Mouse (Mus musculus): Measurements from ENCODE around the gene Mageh1. TPM values are rescaled to one million over a fixed set of nuclear protein-coding genes. Genes with fewer than 3 reads are reported as not detected.
"Not testable (repeated sequence)": the region's sequence is repeated elsewhere in the genome, so short reads cannot be mapped to it uniquely, and the experiment has no call there.

The Mageh1 gene
- total RNA-seq, 1 experiment = 27.5 TPM

DNA sequence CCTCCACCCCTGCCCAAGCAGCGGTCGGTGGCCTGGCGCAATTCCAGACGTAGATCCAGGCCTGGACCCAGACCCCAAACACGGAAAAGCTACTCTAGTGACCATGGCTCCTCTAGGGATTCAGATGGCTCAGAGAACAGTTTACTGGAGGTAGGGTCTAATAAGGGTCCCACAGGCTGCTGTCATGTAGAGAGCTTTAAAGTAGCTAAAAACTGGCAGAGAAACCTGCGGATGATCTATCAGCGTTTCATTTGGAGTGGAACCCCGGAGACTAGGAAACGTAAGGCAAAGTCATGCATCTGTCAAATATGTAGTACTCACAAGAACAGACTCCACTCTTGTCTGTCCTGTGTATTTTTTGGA, 29.7 kb downstream of the Mageh1 start:
- peak; percentile 2 for DNase-seq (ENCODE audit: low read depth, low spot score)
- Histone ChIP-seq H3K36me3 (ENCODE audit: control insufficient read depth, insufficient read depth, low read length, poor library complexity, severe bottlenecking) (no peaks in the 10 kb centered on the region), H3K4me1 (ENCODE audit: control insufficient read depth in 2 of 2, insufficient read depth in 2 of 2, low read length in 2 of 2, poor library complexity in 1 of 2) (no peaks in the 10 kb centered on the region), H3K4me3 (ENCODE audit: insufficient read depth in 1 of 2, low read depth in 1 of 2, low read length in 2 of 2, poor library complexity in 1 of 2, severe bottlenecking in 1 of 2) (peak overlapping the region; percentile 78 to 79), H3K9me3 (ENCODE audit: control insufficient read depth, insufficient read depth, low read depth, low read length) (no peaks in the 10 kb centered on the region), H3K9ac (ENCODE audit: insufficient read depth, low read depth, low read length, poor library complexity, severe bottlenecking) (no peak overlapping the region), H3K27ac (ENCODE audit: insufficient read depth, low read depth, low read length, poor library complexity, severe bottlenecking) (no peak overlapping the region)
- TF ChIP-seq ZNF384 (IDR thresholded peaks at IDR 0.05; ENCODE audit: low read depth, low read length) (no peak), CHD2 (IDR thresholded peaks at IDR 0.05; ENCODE audit: low read depth, low read length) (no peak)
- in situ Hi-C loops (cut with MboI; ENCODE audit: low sequenced_read_pairs in 2 of 2, unreplicated experiment in 2 of 2) = no loop called here

DNA sequence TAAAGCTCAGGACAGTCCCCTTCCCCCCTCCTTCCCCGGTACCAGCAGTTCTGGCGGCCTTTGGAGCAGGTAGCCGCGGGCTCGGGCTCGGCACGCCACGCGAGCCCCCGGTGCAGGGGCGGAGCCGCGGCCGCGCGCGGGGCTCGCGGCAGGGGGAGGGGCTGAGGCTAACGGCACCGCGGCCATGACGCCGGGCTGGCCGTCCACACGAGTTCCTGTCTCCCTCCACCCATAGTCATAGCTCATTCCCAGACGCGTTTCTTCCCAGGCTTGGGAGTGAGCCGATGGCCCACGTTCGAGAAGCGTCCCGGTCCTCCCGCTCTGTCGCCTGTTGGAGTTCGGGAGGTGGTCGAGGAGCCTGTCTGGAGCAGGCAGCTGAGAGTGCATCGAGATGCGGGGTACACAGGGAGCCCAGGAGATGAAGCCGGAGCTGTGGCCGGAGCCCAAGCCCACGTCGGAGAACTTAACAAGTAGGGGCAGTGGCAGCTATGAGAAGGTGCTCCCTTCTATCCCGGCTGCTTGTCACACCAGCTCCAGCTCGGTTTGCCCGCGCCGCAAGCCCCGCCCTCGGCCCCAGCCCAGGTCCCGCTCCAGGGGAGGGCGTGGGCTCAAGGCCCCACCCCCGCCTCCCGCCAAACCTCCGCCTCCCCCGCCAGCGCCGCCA, 30.2 kb downstream of the Mageh1 start:
- H3K9me3 ChIP-seq (ENCODE audit: control insufficient read depth, insufficient read depth, low read depth, low read length) = no peaks in the 10 kb centered on the region
- in situ Hi-C loops (cut with MboI; ENCODE audit: low sequenced_read_pairs in 2 of 2, unreplicated experiment in 2 of 2) = no loop called here
- H3K27ac ChIP-seq (ENCODE audit: insufficient read depth, low read depth, low read length, poor library complexity, severe bottlenecking) = no peak overlapping the region
- peak overlapping the region; percentile 78 to 79 for H3K4me3 ChIP-seq (ENCODE audit: insufficient read depth in 1 of 2, low read depth in 1 of 2, low read length in 2 of 2, poor library complexity in 1 of 2, severe bottlenecking in 1 of 2)
- DNase-seq (ENCODE audit: low read depth, low spot score) = peak; percentile 41
- H3K9ac ChIP-seq (ENCODE audit: insufficient read depth, low read depth, low read length, poor library complexity, severe bottlenecking) = peak overlapping the region; percentile 79
- H3K4me1 ChIP-seq (ENCODE audit: control insufficient read depth in 2 of 2, insufficient read depth in 2 of 2, low read length in 2 of 2, poor library complexity in 1 of 2) = no peaks in the 10 kb centered on the region
- no peaks in the 10 kb centered on the region for H3K36me3 ChIP-seq (ENCODE audit: control insufficient read depth, insufficient read depth, low read length, poor library complexity, severe bottlenecking)
- TF ChIP-seq HCFC1 (IDR thresholded peaks at IDR 0.05; ENCODE audit: borderline replicate concordance, insufficient read depth, low read length) (no peak), CHD2 (IDR thresholded peaks at IDR 0.05; ENCODE audit: low read depth, low read length) (no peak), ZNF384 (IDR thresholded peaks at IDR 0.05; ENCODE audit: low read depth, low read length) (no peak), MAFK (IDR thresholded peaks at IDR 0.05; ENCODE audit: insufficient read depth, low read depth, low read length) (no peak), ZC3H11A (IDR thresholded peaks at IDR 0.05; ENCODE audit: borderline replicate concordance, low read depth, low read length) (no peak)

DNA sequence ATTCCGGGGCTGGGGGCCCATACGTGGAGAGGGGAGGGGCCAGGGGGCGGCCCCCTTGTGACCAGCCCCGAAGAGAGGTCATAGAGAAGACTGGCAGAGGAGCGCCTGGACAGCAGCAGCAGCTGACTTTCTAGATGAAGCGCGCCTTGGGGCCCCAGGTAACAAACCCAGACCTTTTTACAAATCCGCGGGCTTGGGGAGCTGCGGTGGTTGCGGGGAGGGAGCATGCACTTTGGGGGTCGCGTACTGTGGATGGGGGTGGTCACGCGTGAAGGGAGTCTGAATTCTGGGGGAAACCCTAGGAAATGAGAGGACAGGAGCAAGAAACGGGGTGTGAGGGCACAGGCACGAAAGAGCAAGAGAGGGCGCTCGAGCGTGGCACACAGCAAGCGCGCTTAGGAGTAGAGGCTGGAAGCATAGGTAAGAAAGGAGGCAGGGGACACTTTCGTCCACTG, 31.0 kb downstream of the Mageh1 start, which contains the start of gene Usp51:
TSS of gene Usp51 (plus strand) at position 83 of the 455 bp plus-strand sequence.
- TF ChIP-seq MAFK (IDR thresholded peaks at IDR 0.05; ENCODE audit: insufficient read depth, low read depth, low read length) = no peak
- TF ChIP-seq ZNF384 (IDR thresholded peaks at IDR 0.05; ENCODE audit: low read depth, low read length) = no peak
- in situ Hi-C loops (cut with MboI; ENCODE audit: low sequenced_read_pairs in 2 of 2, unreplicated experiment in 2 of 2) = no loop called here
- no peaks in the 10 kb centered on the region for H3K36me3 ChIP-seq (ENCODE audit: control insufficient read depth, insufficient read depth, low read length, poor library complexity, severe bottlenecking)
- peak within 1 kb of the TSS; percentile 79 for H3K9ac ChIP-seq (ENCODE audit: insufficient read depth, low read depth, low read length, poor library complexity, severe bottlenecking)
- no peak within 1 kb of the TSS for H3K27ac ChIP-seq (ENCODE audit: insufficient read depth, low read depth, low read length, poor library complexity, severe bottlenecking)
- peak within 1 kb of the TSS; percentile 78 to 79 for H3K4me3 ChIP-seq (ENCODE audit: insufficient read depth in 1 of 2, low read depth in 1 of 2, low read length in 2 of 2, poor library complexity in 1 of 2, severe bottlenecking in 1 of 2)
- DNase-seq (ENCODE audit: low read depth, low spot score) = peak; percentile 1
- no peaks in the 10 kb centered on the region for H3K4me1 ChIP-seq (ENCODE audit: control insufficient read depth in 2 of 2, insufficient read depth in 2 of 2, low read length in 2 of 2, poor library complexity in 1 of 2)
- no peaks in the 10 kb centered on the region for H3K9me3 ChIP-seq (ENCODE audit: control insufficient read depth, insufficient read depth, low read depth, low read length)

DNA sequence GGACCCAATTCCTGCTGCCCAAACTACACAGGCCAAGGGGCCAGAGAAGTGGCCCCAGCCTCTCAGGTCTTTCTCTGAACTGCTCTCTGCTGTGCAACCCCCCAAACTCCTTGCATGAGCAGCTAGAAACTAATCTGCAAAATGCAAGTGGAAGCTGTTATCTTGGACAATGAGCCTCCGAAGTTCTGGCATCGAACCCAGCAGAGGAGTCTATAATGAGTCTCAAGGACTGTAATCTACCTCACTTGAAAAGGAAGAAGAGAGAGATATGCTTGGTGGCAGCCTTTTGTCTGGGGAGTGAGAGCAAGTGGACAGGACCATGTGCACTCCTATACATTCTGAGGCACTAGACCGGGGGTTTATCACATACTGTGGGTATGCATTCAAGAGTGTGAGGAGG, 41.3 kb downstream of the Mageh1 start:
- H3K9ac ChIP-seq (ENCODE audit: insufficient read depth, low read depth, low read length, poor library complexity, severe bottlenecking); H3K4me1 ChIP-seq (ENCODE audit: control insufficient read depth in 2 of 2, insufficient read depth in 2 of 2, low read length in 2 of 2, poor library complexity in 1 of 2); DNase-seq (ENCODE audit: low read depth, low spot score); H3K9me3 ChIP-seq (ENCODE audit: control insufficient read depth, insufficient read depth, low read depth, low read length); H3K4me3 ChIP-seq (ENCODE audit: insufficient read depth in 1 of 2, low read depth in 1 of 2, low read length in 2 of 2, poor library complexity in 1 of 2, severe bottlenecking in 1 of 2); in situ Hi-C loops (cut with MboI; ENCODE audit: low sequenced_read_pairs in 2 of 2, unreplicated experiment in 2 of 2); H3K36me3 ChIP-seq (ENCODE audit: control insufficient read depth, insufficient read depth, low read length, poor library complexity, severe bottlenecking); H3K27ac ChIP-seq (ENCODE audit: insufficient read depth, low read depth, low read length, poor library complexity, severe bottlenecking): not testable (repeated sequence)

DNA sequence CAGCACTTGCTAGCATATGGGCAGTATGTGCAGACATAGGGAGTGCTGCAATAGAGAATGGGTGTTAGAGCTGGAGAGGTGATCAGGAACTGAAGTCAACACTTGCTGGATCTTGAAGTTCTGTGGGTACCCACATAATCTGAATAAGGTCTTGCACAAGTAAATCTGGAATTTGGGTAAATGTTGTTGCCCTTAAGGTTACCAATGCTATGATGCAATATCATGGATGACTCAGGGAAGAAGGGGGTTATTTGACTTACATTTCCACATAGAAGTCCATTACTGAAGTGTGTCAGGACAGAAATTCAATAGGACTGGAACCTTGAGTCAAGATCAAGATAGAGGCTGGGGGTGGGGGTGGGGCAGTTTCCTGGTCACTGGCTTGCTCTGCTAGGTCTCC, 47.5 kb downstream of the Mageh1 start:
- H3K4me3 ChIP-seq (ENCODE audit: insufficient read depth in 1 of 2, low read depth in 1 of 2, low read length in 2 of 2, poor library complexity in 1 of 2, severe bottlenecking in 1 of 2); H3K36me3 ChIP-seq (ENCODE audit: control insufficient read depth, insufficient read depth, low read length, poor library complexity, severe bottlenecking); in situ Hi-C loops (cut with MboI; ENCODE audit: low sequenced_read_pairs in 2 of 2, unreplicated experiment in 2 of 2); H3K4me1 ChIP-seq (ENCODE audit: control insufficient read depth in 2 of 2, insufficient read depth in 2 of 2, low read length in 2 of 2, poor library complexity in 1 of 2); H3K9ac ChIP-seq (ENCODE audit: insufficient read depth, low read depth, low read length, poor library complexity, severe bottlenecking); H3K27ac ChIP-seq (ENCODE audit: insufficient read depth, low read depth, low read length, poor library complexity, severe bottlenecking); H3K9me3 ChIP-seq (ENCODE audit: control insufficient read depth, insufficient read depth, low read depth, low read length); DNase-seq (ENCODE audit: low read depth, low spot score): not testable (repeated sequence)

Other genes with a start within 250 kb of the Mageh1 start
- gene Usp51, start 31.1 kb downstream of the Mageh1 start, total RNA-seq (2012; rRNA removed) = 2.4 and 3.8 TPM in 2 replicates
- gene Foxr2, start 81.2 kb upstream of the Mageh1 start, total RNA-seq (2012; rRNA removed) = 0.95 and 1.2 TPM in 2 replicates
- gene Rragb, start 102.4 kb upstream of the Mageh1 start, total RNA-seq (2012; rRNA removed) = 12.3 and 24.7 TPM in 2 replicates
- 11.0 and 12.0 TPM in 2 replicates for gene Klf8, start 199.9 kb upstream of the Mageh1 start, total RNA-seq (2012; rRNA removed)

Measured in ES-E14 (cell line).